Mouse (Mus musculus): ENCODE data around the gene Rgs6. TPM values are rescaled to one million over a fixed set of nuclear protein-coding genes. Genes with fewer than 3 reads are reported as not detected.

Gene Rgs6
- total and polyA plus RNA-seq, 3 experiments = 7.3 to 12.6 (median 10.2) TPM

GRCm38 (mm10) chr12:83055690-83056089, 467.6 kb downstream of the Rgs6 start:
- no peaks in the 10 kb centered on the region for H3K36me3 ChIP-seq (ENCODE audit: control insufficient read depth, insufficient read depth, low read length)
- DNase-seq = no peak
- no peak overlapping the region for H3K4me3 ChIP-seq
- TF ChIP-seq EP300 (IDR thresholded peaks at IDR 0.05; ENCODE audit: insufficient read depth, low read depth, low read length) = no peak
- no peak for TF ChIP-seq POLR2A (IDR thresholded peaks at IDR 0.05; ENCODE audit: insufficient read depth, low read depth, low read length)
- peak; percentile 27; the same call in 1 of the 2 replicates for TF ChIP-seq CTCF (IDR thresholded peaks at IDR 0.05)
- no peaks in the 10 kb centered on the region for H3K27me3 ChIP-seq (ENCODE audit: control insufficient read depth, insufficient read depth, low read length)
- no peak overlapping the region for H3K27ac ChIP-seq
- intact Hi-C loops (cut with DNase I) = no loop called here
- H3K9ac ChIP-seq (ENCODE audit: low read depth, low read length) = no peak overlapping the region
- H3K79me2 ChIP-seq (replicated peaks; ENCODE audit: control insufficient read depth, insufficient read depth, low read length) = no peaks in the 10 kb centered on the region
- no peaks in the 10 kb centered on the region for H3K4me1 ChIP-seq (ENCODE audit: control insufficient read depth, insufficient read depth, low read length)
- WGBS = 87% methylated on average over 5 of the region's 5 CpGs

GRCm38 (mm10) chr12:83066426-83066825, 478.3 kb downstream of the Rgs6 start:
- Histone ChIP-seq H3K79me2 (replicated peaks; ENCODE audit: control insufficient read depth, insufficient read depth, low read length) (no peaks in the 10 kb centered on the region), H3K4me1 (ENCODE audit: control insufficient read depth, insufficient read depth, low read length) (no peaks in the 10 kb centered on the region), H3K4me3 (no peak overlapping the region), H3K27me3 (ENCODE audit: control insufficient read depth, insufficient read depth, low read length) (no peaks in the 10 kb centered on the region), H3K27ac (no peak overlapping the region), H3K36me3 (ENCODE audit: control insufficient read depth, insufficient read depth, low read length) (no peaks in the 10 kb centered on the region), H3K9ac (ENCODE audit: low read depth, low read length) (no peak overlapping the region)
- intact Hi-C loops (cut with DNase I) = no loop called here
- TF ChIP-seq CTCF (IDR thresholded peaks at IDR 0.05) = no peak
- TF ChIP-seq EP300 (IDR thresholded peaks at IDR 0.05; ENCODE audit: insufficient read depth, low read depth, low read length) = no peak
- TF ChIP-seq POLR2A (IDR thresholded peaks at IDR 0.05; ENCODE audit: insufficient read depth, low read depth, low read length) = no peak
- 79% methylated on average over 6 of the region's 6 CpGs for WGBS
- no peak for DNase-seq

DNA sequence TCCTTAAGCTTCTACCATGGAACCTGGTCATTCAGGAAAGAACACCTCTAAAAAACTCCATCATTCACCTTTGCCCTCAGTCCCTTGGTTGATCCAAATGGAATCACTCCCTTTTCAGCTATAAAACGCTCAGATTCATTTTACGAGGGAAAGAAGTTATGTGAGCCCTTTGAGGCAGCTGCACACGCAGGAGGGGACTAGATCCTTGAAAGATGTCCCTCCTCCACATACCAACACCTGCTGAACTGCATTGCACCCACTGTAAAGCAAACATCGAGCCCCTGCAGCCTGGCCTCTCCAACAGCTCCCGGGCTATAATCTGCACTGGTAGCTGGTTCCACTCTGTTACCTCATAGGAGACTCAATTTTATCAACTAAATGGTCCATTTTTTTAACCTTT, 482.8 kb downstream of the Rgs6 start:
- Histone ChIP-seq H3K9ac (ENCODE audit: low read depth, low read length) (no peak overlapping the region), H3K36me3 (ENCODE audit: control insufficient read depth, insufficient read depth, low read length) (no peaks in the 10 kb centered on the region), H3K27me3 (ENCODE audit: control insufficient read depth, insufficient read depth, low read length) (no peaks in the 10 kb centered on the region), H3K4me1 (ENCODE audit: control insufficient read depth, insufficient read depth, low read length) (peaks cover 6% of the 10 kb centered on the region), H3K27ac (no peak overlapping the region), H3K4me3 (no peak overlapping the region), H3K79me2 (replicated peaks; ENCODE audit: control insufficient read depth, insufficient read depth, low read length) (no peaks in the 10 kb centered on the region)
- intact Hi-C loops (cut with DNase I) = loop anchor here (5.0 kb wide), 1 partner anchor 431 kb away; no protein-coding TSS in a partner anchor
- 79% methylated on average over 5 of the region's 5 CpGs for WGBS
- no peak for DNase-seq
- TF ChIP-seq POLR2A (IDR thresholded peaks at IDR 0.05; ENCODE audit: insufficient read depth, low read depth, low read length) = no peak
- TF ChIP-seq CTCF (IDR thresholded peaks at IDR 0.05) = no peak
- TF ChIP-seq EP300 (IDR thresholded peaks at IDR 0.05; ENCODE audit: insufficient read depth, low read depth, low read length) = no peak

DNA sequence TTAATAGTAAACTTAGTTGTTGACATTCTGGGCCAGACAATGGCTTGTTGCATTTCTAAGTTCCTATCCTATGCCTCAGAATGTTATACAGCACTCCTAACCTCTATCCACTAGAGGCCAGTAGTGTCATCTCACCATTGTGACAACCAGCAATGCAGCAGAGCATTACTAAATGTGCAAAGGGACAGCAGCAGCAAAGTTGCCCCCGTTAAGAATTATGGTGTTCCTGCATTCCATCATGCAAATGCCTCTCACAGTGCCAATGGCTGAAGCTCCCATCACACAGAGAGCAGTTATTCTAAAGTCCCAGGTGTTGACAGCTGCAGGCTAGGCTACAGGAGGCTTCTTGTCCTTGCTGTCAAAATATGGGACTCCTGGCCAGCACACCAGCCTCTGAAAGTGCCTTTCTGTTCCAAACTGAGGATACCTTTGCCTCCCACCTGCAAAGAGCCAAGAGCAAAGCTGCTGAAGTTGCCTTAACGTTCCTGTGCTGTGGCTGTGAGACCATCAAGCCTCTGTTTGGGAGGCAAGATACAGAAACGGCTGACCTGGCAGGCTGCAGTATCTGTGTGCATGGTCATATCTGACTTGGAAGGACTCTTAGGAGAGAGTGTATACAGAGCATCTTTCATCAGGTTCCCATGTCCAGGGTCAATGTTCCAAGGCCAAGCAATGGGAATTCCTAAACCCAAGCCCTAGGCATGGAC, 484.2 kb downstream of the Rgs6 start:
- TF ChIP-seq POLR2A (IDR thresholded peaks at IDR 0.05; ENCODE audit: insufficient read depth, low read depth, low read length) = no peak
- peak; percentile 73 for TF ChIP-seq CTCF (IDR thresholded peaks at IDR 0.05)
- no peak for TF ChIP-seq EP300 (IDR thresholded peaks at IDR 0.05; ENCODE audit: insufficient read depth, low read depth, low read length)
- no peak overlapping the region for H3K9ac ChIP-seq (ENCODE audit: low read depth, low read length)
- DNase-seq = peak in 1 of 2 experiments; percentile 21
- peaks cover 6% of the 10 kb centered on the region for H3K4me1 ChIP-seq (ENCODE audit: control insufficient read depth, insufficient read depth, low read length)
- H3K27ac ChIP-seq = peak overlapping the region; percentile 40
- no peaks in the 10 kb centered on the region for H3K27me3 ChIP-seq (ENCODE audit: control insufficient read depth, insufficient read depth, low read length)
- no peak overlapping the region for H3K4me3 ChIP-seq
- WGBS = 15% methylated on average over 3 of the region's 3 CpGs
- intact Hi-C loops (cut with DNase I) = loop anchor here (2.0 to 5.0 kb wide), 3 partner anchors 38 to 430 kb away; no protein-coding TSS in a partner anchor
- H3K36me3 ChIP-seq (ENCODE audit: control insufficient read depth, insufficient read depth, low read length) = no peaks in the 10 kb centered on the region
- H3K79me2 ChIP-seq (replicated peaks; ENCODE audit: control insufficient read depth, insufficient read depth, low read length) = no peaks in the 10 kb centered on the region

DNA sequence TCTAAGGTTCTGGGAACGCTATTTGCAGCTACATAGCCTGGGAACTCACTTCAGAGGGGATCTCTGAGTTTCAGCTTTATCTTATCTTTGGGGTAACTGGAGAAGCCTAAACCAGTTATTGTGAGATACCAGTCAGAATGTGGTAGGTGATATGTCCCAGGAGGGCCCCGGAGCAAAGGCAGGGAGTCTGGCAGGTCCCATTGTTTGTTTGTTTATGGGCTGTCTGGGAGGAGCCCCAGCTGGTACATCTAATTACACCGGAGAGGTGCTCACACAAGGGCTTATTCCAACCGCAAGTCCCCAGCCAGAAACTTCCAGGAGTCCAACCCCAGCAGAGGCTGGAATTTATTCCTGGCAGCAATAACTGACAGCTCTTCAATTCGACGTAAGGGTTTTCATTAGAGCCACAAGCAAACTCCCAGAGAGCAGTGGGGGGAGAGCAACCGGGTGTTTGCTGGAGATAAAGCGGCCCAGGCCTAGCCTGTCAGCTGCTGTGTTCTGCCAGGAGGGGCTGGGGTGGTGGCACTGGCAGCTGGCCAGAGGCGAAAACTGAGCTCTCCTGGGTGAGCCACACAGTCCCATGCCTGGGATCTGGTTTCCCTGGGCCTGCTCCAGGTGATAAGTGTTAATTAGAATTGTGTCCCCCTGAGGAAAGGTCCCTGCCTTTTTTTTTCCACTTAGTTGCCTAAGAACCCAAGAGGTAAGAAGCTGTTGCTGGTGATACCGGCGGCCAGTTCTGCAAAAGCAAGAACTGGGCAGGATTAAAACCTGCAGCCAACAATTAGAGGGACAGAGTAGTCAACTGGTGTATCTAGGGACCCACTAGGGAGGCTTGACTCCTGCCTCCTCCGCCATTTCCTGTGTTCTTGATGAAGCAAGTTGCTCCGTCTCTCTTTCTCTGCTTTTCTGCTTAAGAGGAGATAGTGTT, 485.1 kb downstream of the Rgs6 start:
- Histone ChIP-seq H3K27me3 (ENCODE audit: control insufficient read depth, insufficient read depth, low read length) (no peaks in the 10 kb centered on the region), H3K4me1 (ENCODE audit: control insufficient read depth, insufficient read depth, low read length) (peaks cover 6% of the 10 kb centered on the region), H3K27ac (peak overlapping the region; percentile 40), H3K9ac (ENCODE audit: low read depth, low read length) (no peak overlapping the region), H3K4me3 (no peak overlapping the region), H3K79me2 (replicated peaks; ENCODE audit: control insufficient read depth, insufficient read depth, low read length) (no peaks in the 10 kb centered on the region), H3K36me3 (ENCODE audit: control insufficient read depth, insufficient read depth, low read length) (no peaks in the 10 kb centered on the region)
- WGBS = 29% methylated on average over 13 of the region's 13 CpGs
- intact Hi-C loops (cut with DNase I) = loop anchor here (2.0 to 5.0 kb wide), 3 partner anchors 38 to 429 kb away; no protein-coding TSS in a partner anchor
- TF ChIP-seq POLR2A (IDR thresholded peaks at IDR 0.05; ENCODE audit: insufficient read depth, low read depth, low read length) = no peak
- TF ChIP-seq EP300 (IDR thresholded peaks at IDR 0.05; ENCODE audit: insufficient read depth, low read depth, low read length) = peak; percentile 68
- DNase-seq = peak; percentile 67 to 76

Data from heart, adult 2 months (tissue).